Mouse (Mus musculus): Measurements from ENCODE around the gene Gpkow. TPM values are rescaled to one million over a fixed set of nuclear protein-coding genes. Genes with fewer than 3 reads are reported as not detected.

Gpkow gene
- polyA plus RNA-seq, 1 experiment from 2014 or later = 46.8 TPM

Other genes starting within 250 kb of the Gpkow start
- 0.06 and 0.16 TPM in 2 replicates for gene Foxp3, start 123.5 kb upstream of the Gpkow start, polyA plus RNA-seq (2015; fragmentation: Nextera tagmentation; extraction: Ambion mirVana)
- gene Ppp1r3f, start 122.8 kb upstream of the Gpkow start, polyA plus RNA-seq (2015; fragmentation: Nextera tagmentation; extraction: Ambion mirVana) = 6.8 and 7.4 TPM in 2 replicates
- gene Ccdc22, start 91.6 kb upstream of the Gpkow start, polyA plus RNA-seq (2015; fragmentation: Nextera tagmentation; extraction: Ambion mirVana) = 30.6 and 31.5 TPM in 2 replicates
- 0.14 and 0.22 TPM in 2 replicates for gene Cacna1f, start 90.0 kb upstream of the Gpkow start, polyA plus RNA-seq (2015; fragmentation: Nextera tagmentation; extraction: Ambion mirVana)
- 195 and 197 TPM in 2 replicates for gene Syp, start 58.7 kb upstream of the Gpkow start, polyA plus RNA-seq (2015; fragmentation: Nextera tagmentation; extraction: Ambion mirVana)
- gene Prickle3, start 39.9 kb upstream of the Gpkow start, polyA plus RNA-seq (2015; fragmentation: Nextera tagmentation; extraction: Ambion mirVana) = 1.6 and 2.0 TPM in 2 replicates
- gene Plp2, start 25.7 kb upstream of the Gpkow start, polyA plus RNA-seq (2015; fragmentation: Nextera tagmentation; extraction: Ambion mirVana) = 20.5 and 22.9 TPM in 2 replicates
- gene Magix, start 15.9 kb upstream of the Gpkow start, polyA plus RNA-seq (2015; fragmentation: Nextera tagmentation; extraction: Ambion mirVana) = 0.08 and 0.10 TPM in 2 replicates
- 30.9 and 32.1 TPM in 2 replicates for gene Wdr45, start 17.2 kb downstream of the Gpkow start, polyA plus RNA-seq (2015; fragmentation: Nextera tagmentation; extraction: Ambion mirVana)
- 1.9 TPM in 1 of 2 replicates, not detected in the other for gene Gm45208, start 25.1 kb downstream of the Gpkow start, polyA plus RNA-seq (2015; fragmentation: Nextera tagmentation; extraction: Ambion mirVana)
- 126 and 132 TPM in 2 replicates for gene Praf2, start 31.3 kb downstream of the Gpkow start, polyA plus RNA-seq (2015; fragmentation: Nextera tagmentation; extraction: Ambion mirVana)
- gene Ccdc120, start 53.8 kb downstream of the Gpkow start, polyA plus RNA-seq (2015; fragmentation: Nextera tagmentation; extraction: Ambion mirVana) = 63.2 and 66.1 TPM in 2 replicates
- 24.1 and 25.5 TPM in 2 replicates for gene Tfe3, start 65.4 kb downstream of the Gpkow start, polyA plus RNA-seq (2015; fragmentation: Nextera tagmentation; extraction: Ambion mirVana)
- 68.0 and 73.8 TPM in 2 replicates for gene Gripap1, start 92.6 kb downstream of the Gpkow start, polyA plus RNA-seq (2015; fragmentation: Nextera tagmentation; extraction: Ambion mirVana)
- gene Kcnd1, start 125.2 kb downstream of the Gpkow start, polyA plus RNA-seq (2015; fragmentation: Nextera tagmentation; extraction: Ambion mirVana) = 3.1 and 4.2 TPM in 2 replicates
- gene Otud5, start 144.2 kb downstream of the Gpkow start, polyA plus RNA-seq (2015; fragmentation: Nextera tagmentation; extraction: Ambion mirVana) = 48.1 and 48.3 TPM in 2 replicates
- gene Pim2, start 181.1 kb downstream of the Gpkow start, polyA plus RNA-seq (2015; fragmentation: Nextera tagmentation; extraction: Ambion mirVana) = 24.8 and 25.8 TPM in 2 replicates
- gene Slc35a2, start 186.9 kb downstream of the Gpkow start, polyA plus RNA-seq (2015; fragmentation: Nextera tagmentation; extraction: Ambion mirVana) = 45.7 and 47.7 TPM in 2 replicates
- gene Pqbp1, start 202.1 kb downstream of the Gpkow start, polyA plus RNA-seq (2015; fragmentation: Nextera tagmentation; extraction: Ambion mirVana) = 199 and 209 TPM in 2 replicates
- gene Timm17b, start 202.2 kb downstream of the Gpkow start, polyA plus RNA-seq (2015; fragmentation: Nextera tagmentation; extraction: Ambion mirVana) = 155 and 158 TPM in 2 replicates
- not detected in 2 replicates for gene Gm10491, start 210.7 kb downstream of the Gpkow start, polyA plus RNA-seq (2015; fragmentation: Nextera tagmentation; extraction: Ambion mirVana)
- gene Gm10490, start 212.4 kb downstream of the Gpkow start, polyA plus RNA-seq (2015; fragmentation: Nextera tagmentation; extraction: Ambion mirVana) = not detected in 2 replicates
- gene Pcsk1n, start 222.7 kb downstream of the Gpkow start, polyA plus RNA-seq (2015; fragmentation: Nextera tagmentation; extraction: Ambion mirVana) = 294 and 338 TPM in 2 replicates
- 0.14 TPM in 1 of 2 replicates, not detected in the other for gene Eras, start 231.5 kb downstream of the Gpkow start, polyA plus RNA-seq (2015; fragmentation: Nextera tagmentation; extraction: Ambion mirVana)

Measured in hindbrain, embryonic 15.5 days (tissue).